Mouse (Mus musculus) lung, adult 2 months (tissue): ENCODE results near the gene Pum3. TPM values are rescaled to one million over a fixed set of nuclear protein-coding genes. Genes with fewer than 3 reads are reported as not detected.

Source experiments
- DNase-seq: peaks from one replicate; pipeline ENCODE4 v3.0.0; 2022
- H3K4me1 ChIP-seq: fragments of 200-500 bp; 2 replicates; pipeline ENCODE4 v1.6.1; 2011; ENCODE audit warnings: low read length; ENCODE audit not compliant: control insufficient read depth, insufficient read depth
- H3K4me3 ChIP-seq: fragments of 200-500 bp; replicated peaks from 2 replicates; pipeline ENCODE3; 2011; ENCODE audit warnings: low read depth, mild to moderate bottlenecking, control low read depth, low read length; ENCODE audit errors: extremely low read depth
- CTCF ChIP-seq: fragments of 200-500 bp; IDR thresholded peaks from 2 replicates; pipeline ENCODE4 v1.5.1; 2011; ENCODE audit warnings: mild to moderate bottlenecking, low read length, control low read depth; ENCODE audit not compliant: insufficient read depth
- POLR2A ChIP-seq: fragments of 200-500 bp; IDR thresholded peaks from 2 replicates; pipeline ENCODE4 v1.6.1; 2011; ENCODE audit warnings: low read depth, mild to moderate bottlenecking, control low read depth, low read length, borderline replicate concordance; ENCODE audit errors: extremely low read depth
- WGBS: fragments of 180-500 bp; shearing (Covaris S2); methylation state at CpG from one replicate; pipeline ENCODE4 v1.1.7; 2018; 5-methylcytosine and 5-hydroxymethylcytosine counted together
- polyA plus RNA-seq: library from polyadenylated mRNA; depleted of rRNA; stranded (reverse); fragments of >200 nt; gene quantifications from 2 replicates; pipeline ENCODE4 v1.2.3, GENCODE M21; 2012; rRNA removed

Gene Pum3
- polyA plus RNA-seq, 1 experiment = 18.9 TPM

DNA sequence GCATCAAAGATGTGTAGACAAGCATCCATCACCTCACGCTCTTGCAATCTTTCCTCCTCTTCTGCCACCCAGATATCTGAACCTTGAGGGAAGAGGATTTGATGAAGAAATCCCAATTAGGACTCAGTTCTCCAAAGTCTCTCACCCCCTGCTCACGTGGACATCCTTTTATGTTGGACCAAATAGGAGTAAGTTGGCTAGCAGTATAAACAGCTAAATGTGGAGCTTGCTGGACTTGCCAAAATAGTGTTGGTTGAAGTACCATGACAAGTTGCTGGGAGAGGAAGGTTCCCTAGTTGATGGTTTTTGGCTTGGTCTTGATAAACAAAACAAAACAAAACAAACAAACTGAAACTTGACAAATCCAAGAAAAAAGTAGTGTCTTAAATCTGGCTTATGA is 59.5 kb downstream of the Pum3 start:
- no peak for TF ChIP-seq CTCF
- TF ChIP-seq POLR2A = no peak
- DNase-seq = no peak
- peaks cover 2% of the 10 kb centered on the region; the same call in 1 of the 2 replicates for H3K4me1 ChIP-seq
- WGBS = 71% methylated on average over 2 of the region's 2 CpGs
- H3K4me3 ChIP-seq = no peak overlapping the region

- TF ChIP-seq POLR2A (no peak), CTCF (no peak)
- Histone ChIP-seq H3K4me3 (no peak overlapping the region), H3K4me1 (peaks cover 3% of the 10 kb centered on the region; the same call in 1 of the 2 replicates)
- WGBS = 34% methylated on average over 3 of the region's 3 CpGs
- DNase-seq = no peak
Measured at GRCm38 (mm10) chr19:27369461-27370135, 60.0 kb downstream of the Pum3 start.

GRCm38 (mm10) chr19:27366113-27366746 is 63.4 kb downstream of the Pum3 start:
- 93% methylated on average over 10 of the region's 10 CpGs for WGBS
- DNase-seq = no peak
- no peak overlapping the region for H3K4me3 ChIP-seq
- TF ChIP-seq POLR2A (no peak), CTCF (no peak)
- peaks cover 6% of the 10 kb centered on the region for H3K4me1 ChIP-seq

- H3K4me1 ChIP-seq = peaks cover 4% of the 10 kb centered on the region; the same call in 1 of the 2 replicates
- TF ChIP-seq CTCF (no peak), POLR2A (no peak)
- WGBS = 8% methylated on average over 8 of the region's 8 CpGs
- peak overlapping the region; percentile 54 for H3K4me3 ChIP-seq
- no peak for DNase-seq
Measured at GRCm38 (mm10) chr19:27364521-27364931, 65.1 kb downstream of the Pum3 start.

- H3K4me1 ChIP-seq = peaks cover 4% of the 10 kb centered on the region; the same call in 1 of the 2 replicates
- no peak overlapping the region for H3K4me3 ChIP-seq
- DNase-seq = no peak
- whole genome bisulfite sequencing = 41% methylated on average over 4 of the region's 4 CpGs
- TF ChIP-seq CTCF = no peak
- TF ChIP-seq POLR2A = no peak
Measured at GRCm38 (mm10) chr19:27363891-27364290, 65.7 kb downstream of the Pum3 start.

DNA sequence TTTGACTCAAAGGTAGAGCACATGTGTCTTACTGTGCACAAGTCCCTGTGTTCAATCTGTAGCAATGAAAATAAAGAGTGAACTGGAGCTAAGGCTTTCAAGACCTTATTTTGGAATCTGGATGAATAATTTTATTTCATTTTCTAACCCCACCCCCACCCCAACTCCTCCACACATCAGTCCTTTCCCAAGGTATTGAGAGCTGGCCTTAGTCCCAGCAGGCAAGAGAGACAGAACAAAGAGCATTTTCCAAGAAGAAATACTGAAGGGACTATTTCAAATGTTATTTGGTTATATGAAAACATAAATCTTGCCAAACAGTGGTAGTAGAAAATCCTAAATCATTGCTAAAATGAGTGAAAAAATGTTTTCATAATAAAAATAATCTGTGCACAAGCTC is 69.2 kb downstream of the Pum3 start:
- DNase-seq = no peak
- TF ChIP-seq CTCF (no peak), POLR2A (no peak)
- H3K4me3 ChIP-seq = no peak overlapping the region
- H3K4me1 ChIP-seq = peaks cover 4% of the 10 kb centered on the region; the same call in 1 of the 2 replicates

DNA sequence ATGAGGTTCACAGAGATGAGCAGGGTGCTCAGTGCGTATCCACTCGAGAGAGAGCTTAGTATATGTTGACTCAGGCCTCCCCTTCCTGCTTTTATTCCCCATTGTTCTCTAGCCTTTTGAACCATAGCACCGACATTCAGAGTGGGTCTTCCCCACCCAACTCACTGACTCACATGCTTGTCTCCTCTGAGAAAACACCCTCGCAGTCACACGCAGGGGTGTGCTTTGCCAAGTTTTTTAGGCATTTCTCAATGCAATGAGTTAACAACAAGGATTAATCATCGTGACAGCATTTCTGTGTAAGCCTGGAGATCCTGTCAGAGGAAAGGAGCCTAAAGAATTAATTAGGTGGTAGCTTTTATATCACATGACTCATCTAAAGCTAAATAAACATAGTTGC is 77.9 kb downstream of the Pum3 start:
- no peaks in the 10 kb centered on the region for H3K4me1 ChIP-seq
- 28% methylated on average over 6 of the region's 6 CpGs for whole genome bisulfite sequencing
- TF ChIP-seq CTCF (no peak), POLR2A (no peak)
- no peak for DNase-seq
- H3K4me3 ChIP-seq = no peak overlapping the region

- H3K4me3 ChIP-seq = no peak overlapping the region
- 86% methylated on average over 1 of the region's 1 CpGs for WGBS
- no peak for TF ChIP-seq CTCF
- TF ChIP-seq POLR2A = no peak
- no peak for DNase-seq
- H3K4me1 ChIP-seq = no peaks in the 10 kb centered on the region
Measured at GRCm38 (mm10) chr19:27346501-27346900, 83.1 kb downstream of the Pum3 start.

Other genes with a start within 250 kb of the Pum3 start
- gene Vldlr, start 213.3 kb downstream of the Pum3 start, polyA plus RNA-seq = 23.2 and 31.2 TPM in 2 replicates
- gene Kcnv2, start 107.2 kb downstream of the Pum3 start, polyA plus RNA-seq = 0.08 and 0.11 TPM in 2 replicates